In genomic region chr14:11807465-11807864, GRCm38 (mm10) we compare ENCODE assay signal across 12 mouse cellular contexts.
"Had no signal": no experiment of that assay in that cellular context is flagged by ENCODE, and none has a peak within 500 bp of the region (broad histone marks: within the 10 kb centered on the region; RNA-seq: fewer than 3 reads in every experiment).

No protein-coding gene starts in this region.

- DNase-seq: kidney, adult 11 months; layer of hippocampus, adult 9-11 months; layer of hippocampus, postnatal 36 days; right cerebral cortex, postnatal 14 days; thymus, adult 2 months; thymus, postnatal 36 days had no signal

- H3K9me3 ChIP-seq: limb, embryonic 15.5 days; liver, embryonic 12.5 days; lung, embryonic 15.5 days; midbrain, embryonic 12.5 days; stomach, embryonic 15.5 days had no signal

- ATAC-seq: liver, embryonic 12.5 days; midbrain, embryonic 16.5 days had no signal

- H3K27ac ChIP-seq: limb, embryonic 15.5 days; liver, embryonic 12.5 days; lung, embryonic 15.5 days; midbrain, embryonic 12.5 days; stomach, embryonic 15.5 days had no signal

- H3K4me1 ChIP-seq: liver, embryonic 12.5 days; stomach, embryonic 15.5 days had no signal

- H3K36me3 ChIP-seq: limb, embryonic 15.5 days; liver, embryonic 12.5 days; lung, embryonic 15.5 days; midbrain, embryonic 12.5 days; stomach, embryonic 15.5 days had no signal

- H3K27me3 ChIP-seq: limb, embryonic 15.5 days; liver, embryonic 12.5 days; lung, embryonic 15.5 days; midbrain, embryonic 12.5 days; stomach, embryonic 15.5 days had no signal

- H3K9ac ChIP-seq: limb, embryonic 15.5 days; liver, embryonic 12.5 days; lung, embryonic 15.5 days; midbrain, embryonic 12.5 days; stomach, embryonic 15.5 days had no signal

- H3K4me2 ChIP-seq: limb, embryonic 15.5 days; liver, embryonic 12.5 days; lung, embryonic 15.5 days; midbrain, embryonic 12.5 days; stomach, embryonic 15.5 days had no signal

- H3K4me3 ChIP-seq: limb, embryonic 15.5 days; liver, embryonic 12.5 days; lung, embryonic 15.5 days; midbrain, embryonic 12.5 days; stomach, embryonic 15.5 days had no signal
